ENCODE assay signal across 20 mouse cellular contexts in the genomic region with DNA sequence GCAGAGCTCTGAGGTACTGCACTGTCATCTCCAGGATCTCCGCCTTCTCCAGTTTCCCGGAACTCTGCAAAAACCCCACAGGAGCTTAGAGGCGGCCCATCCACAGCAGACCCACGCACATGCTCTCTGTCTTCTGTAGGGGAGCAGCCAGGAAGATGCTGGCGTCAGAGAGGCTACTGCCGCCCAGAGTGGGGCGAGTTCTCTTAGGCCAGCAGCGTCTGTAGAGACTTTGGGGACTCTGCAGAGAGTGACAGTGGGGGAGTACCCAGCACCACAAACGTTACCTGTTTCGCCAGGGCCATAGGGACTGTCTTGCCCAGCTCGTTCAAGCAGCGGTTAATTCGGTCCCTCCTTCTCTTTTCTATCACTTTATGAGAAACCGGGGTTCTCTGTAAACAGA. TPM values are rescaled to one million over a fixed set of nuclear protein-coding genes. Genes with fewer than 3 reads are reported as not detected.
DNase-seq lines count a peak whose midpoint lies in the region; ATAC-seq and TF ChIP-seq lines count a peak whose summit lies in the region.
"Had no signal": no experiment of that assay in that cellular context is flagged by ENCODE, and none has a peak within 500 bp of the region (broad histone marks: within the 10 kb centered on the region; RNA-seq: fewer than 3 reads in every experiment).

No protein-coding gene starts in this region.

- no peaks in the 10 kb centered on the region for H3K9me3 ChIP-seq in heart, embryonic 11.5 days (replicated peaks; ENCODE audit: control insufficient read depth, low read length)
- H3K9me3 ChIP-seq in E14TG2a.4 (ENCODE audit: low read length), result no peaks in the 10 kb centered on the region
- no peaks in the 10 kb centered on the region for H3K9me3 ChIP-seq in embryonic facial prominence, embryonic 14.5 days (ENCODE audit: control insufficient read depth, low read length)
- no peaks in the 10 kb centered on the region for H3K9me3 ChIP-seq in heart, postnatal 0 days (replicated peaks; ENCODE audit: control insufficient read depth, low read length)
- H3K9me3 ChIP-seq: liver, embryonic 15.5 days had no signal

- no peak for TF ChIP-seq EP300 in heart, postnatal 0 days (IDR thresholded peaks at IDR 0.05; ENCODE audit: low read depth)

- no peak overlapping the region for H3K9ac ChIP-seq in heart, embryonic 11.5 days (ENCODE audit: low read depth, low read length)
- H3K9ac ChIP-seq in embryonic facial prominence, embryonic 14.5 days (ENCODE audit: low read depth, low read length), result no peak overlapping the region
- no peak overlapping the region for H3K9ac ChIP-seq in heart, postnatal 0 days (replicated peaks; ENCODE audit: low read depth, low read length)
- H3K9ac ChIP-seq: hindbrain, embryonic 14.5 days; liver, embryonic 15.5 days had no signal

- WGBS in heart, embryonic 11.5 days (ENCODE audit: insufficient replicate concordance), result 3% methylated on average over 14 of the region's 14 CpGs
- WGBS in embryonic facial prominence, embryonic 14.5 days, result 2% methylated on average over 14 of the region's 14 CpGs
- 3% methylated on average over 14 of the region's 14 CpGs for WGBS in heart, postnatal 0 days

- no peak overlapping the region; the same call in 1 of the 2 replicates for H3K4me3 ChIP-seq in heart, embryonic 11.5 days (ENCODE audit: low read depth, low read length)
- H3K4me3 ChIP-seq in E14TG2a.4 (replicated peaks; ENCODE audit: low read length), result peak overlapping the region; percentile 68
- H3K4me3 ChIP-seq in embryonic facial prominence, embryonic 14.5 days (ENCODE audit: low read depth, low read length), result 0 out of 2 replicates have a peak overlapping the region, but pooled peaks have one; percentile 2
- H3K4me3 ChIP-seq in heart, postnatal 0 days (ENCODE audit: low read depth, low read length), result peak overlapping the region; percentile 11; the same call in 1 of the 2 replicates
- H3K4me3 ChIP-seq: liver, embryonic 15.5 days had no signal

- H3K36me3 ChIP-seq in heart, embryonic 11.5 days (ENCODE audit: control insufficient read depth, insufficient read depth, low read length), result no peaks in the 10 kb centered on the region
- no peaks in the 10 kb centered on the region for H3K36me3 ChIP-seq in E14TG2a.4 (ENCODE audit: insufficient read depth, low read length)
- H3K36me3 ChIP-seq in embryonic facial prominence, embryonic 14.5 days (ENCODE audit: control insufficient read depth, insufficient read depth, low read length), result no peaks in the 10 kb centered on the region
- H3K36me3 ChIP-seq in heart, postnatal 0 days (replicated peaks; ENCODE audit: control insufficient read depth, insufficient read depth, low read length), result no peaks in the 10 kb centered on the region
- H3K36me3 ChIP-seq: liver, embryonic 15.5 days had no signal

- H3K4me2 ChIP-seq in heart, embryonic 11.5 days, result peak overlapping the region; percentile 3; the same call in 1 of the 2 replicates
- H3K4me2 ChIP-seq in embryonic facial prominence, embryonic 14.5 days (ENCODE audit: low read depth, low read length), result no peak overlapping the region
- peak overlapping the region; percentile 23; the same call in 1 of the 2 replicates for H3K4me2 ChIP-seq in heart, postnatal 0 days (ENCODE audit: low read depth, low read length)
- H3K4me2 ChIP-seq: liver, embryonic 15.5 days had no signal

- no peak for TF ChIP-seq CTCF in E14TG2a.4 (conservative IDR thresholded peaks at IDR 0.05; ENCODE audit: low read length)
- no peak for TF ChIP-seq CTCF in heart, postnatal 0 days (IDR thresholded peaks at IDR 0.05; ENCODE audit: low read depth)

- H3K4me1 ChIP-seq in heart, embryonic 11.5 days (ENCODE audit: control insufficient read depth, insufficient read depth, low read length), result peaks cover 3% of the 10 kb centered on the region
- peaks cover 58% of the 10 kb centered on the region for H3K4me1 ChIP-seq in E14TG2a.4 (replicated peaks; ENCODE audit: low read depth, low read length)
- H3K4me1 ChIP-seq in embryonic facial prominence, embryonic 14.5 days (ENCODE audit: control insufficient read depth, insufficient read depth, low read length), result no peaks in the 10 kb centered on the region
- H3K4me1 ChIP-seq in heart, postnatal 0 days (ENCODE audit: control insufficient read depth, insufficient read depth), result no peaks in the 10 kb centered on the region
- H3K4me1 ChIP-seq: liver, embryonic 15.5 days had no signal

- no peak for DNase-seq in heart, postnatal 4 days
- DNase-seq in embryonic facial prominence, embryonic 14.5 days (ENCODE audit: low spot score), result no peak
- DNase-seq in heart, postnatal 0 days (ENCODE audit: low spot score), result no peak
- DNase-seq in cerebellum, postnatal 25 days, result no peak
- DNase-seq in spleen, postnatal 10 days (ENCODE audit: low spot score in 2 of 2), result no peak
- DNase-seq: cerebellum, postnatal 14 days; kidney, adult 11 months; kidney, postnatal 25 days; lung, postnatal 14 days; thymus, adult 2 months had no signal

- ATAC-seq in heart, embryonic 11.5 days (replicated peaks; ENCODE audit: insufficient number of reproducible peaks, low FRiP score, low TSS enrichment), result no peak
- no peak for ATAC-seq in embryonic facial prominence, embryonic 14.5 days (ENCODE audit: low read depth)
- no peak for ATAC-seq in heart, postnatal 0 days (ENCODE audit: insufficient read depth, low read depth)
- ATAC-seq: activated CD4-positive, CD25-positive, alpha-beta regulatory T cell, adult 4 months had no signal

- no peak overlapping the region for H3K27ac ChIP-seq in heart, embryonic 11.5 days (ENCODE audit: low read depth, low read length)
- H3K27ac ChIP-seq in embryonic facial prominence, embryonic 14.5 days (replicated peaks; ENCODE audit: low read depth, low read length), result no peak overlapping the region
- H3K27ac ChIP-seq in heart, postnatal 0 days (ENCODE audit: low read depth), result no peak overlapping the region
- H3K27ac ChIP-seq: hindbrain, embryonic 14.5 days; liver, embryonic 15.5 days had no signal

- peaks cover 89% of the 10 kb centered on the region for H3K27me3 ChIP-seq in heart, embryonic 11.5 days (ENCODE audit: control insufficient read depth, insufficient read depth, low read length)
- H3K27me3 ChIP-seq in E14TG2a.4 (ENCODE audit: insufficient read depth, low read length), result peaks cover 91% of the 10 kb centered on the region
- peaks cover 100% of the 10 kb centered on the region for H3K27me3 ChIP-seq in embryonic facial prominence, embryonic 14.5 days (replicated peaks; ENCODE audit: control insufficient read depth, insufficient read depth, low read length)
- peaks cover 90% of the 10 kb centered on the region for H3K27me3 ChIP-seq in heart, postnatal 0 days (ENCODE audit: control insufficient read depth, insufficient read depth, low read length)

RNA-seq across cellular contexts. Expression of gene Helt, which starts 1.3 kb away (rescaled TPM):
- not detected in 2 replicates for polyA plus RNA-seq in heart, embryonic 11.5 days (2014; fragmentation: Nextera tagmentation; extraction: Ambion mirVana)
- total RNA-seq in heart, postnatal 4 days (2021), result not detected
- 0.39 and 0.72 TPM in 2 replicates for polyA plus RNA-seq in embryonic facial prominence, embryonic 14.5 days (2014; fragmentation: Nextera tagmentation; extraction: Ambion mirVana)
- total RNA-seq in heart, postnatal 0 days (2014; rRNA removed; ENCODE audit: low replicate concordance), result not detected in 2 replicates
- polyA plus RNA-seq in heart, postnatal 0 days (2015; fragmentation: Nextera tagmentation; extraction: Ambion mirVana), result not detected in 2 replicates
- total RNA-seq: adrenal gland, postnatal 36 days; layer of hippocampus, postnatal 14 days; MEL had no signal
- polyA plus RNA-seq: activated CD4-positive, CD25-positive, alpha-beta regulatory T cell, adult 4 months; hindbrain, embryonic 14.5 days; limb, embryonic 11.5 days; liver, embryonic 15.5 days; neural tube, embryonic 14.5 days; thymus, adult 2 months had no signal
